Mouse (Mus musculus) MEL (cell line): ENCODE measurements around the gene Nkpd1.

ENCODE experiments used
- BHLHE40 ChIP-seq: IDR thresholded peaks from 2 replicates; pipeline ENCODE4 v1.6.1; 2012; ENCODE audit warnings: low read depth, mild to moderate bottlenecking, inconsistent platforms, low read length, improper control_type of control experiment, borderline replicate concordance
- CTCF ChIP-seq, 3 experiments: IDR thresholded peaks in 2 of 3; conservative IDR thresholded peaks in 1 of 3; 2 replicates each; pipeline ENCODE4 v1.5.1; 2011 to 2012; ENCODE audit warnings: low read length in 3 of 3, low read depth in 2 of 3, mild to moderate bottlenecking in 2 of 3, improper control_type of control experiment in 1 of 3, inconsistent platforms in 1 of 3, mixed read lengths in 1 of 3, moderate library complexity in 1 of 3; ENCODE audit not compliant: control insufficient read depth in 1 of 3, insufficient read depth in 1 of 3, poor library complexity in 1 of 3, severe bottlenecking in 1 of 3
- ELF1 ChIP-seq: IDR thresholded peaks from 2 replicates; pipeline ENCODE4 v1.6.1; 2014; ENCODE audit warnings: low read depth, mild to moderate bottlenecking, inconsistent platforms, low read length, improper control_type of control experiment, moderate library complexity
- EP300 ChIP-seq, 2 experiments: IDR thresholded peaks; 2 replicates each; pipeline ENCODE4 v1.6.1; 2011; ENCODE audit warnings: improper control_type of control experiment in 2 of 2, low read length in 2 of 2, low read depth in 1 of 2, mild to moderate bottlenecking in 1 of 2
- GATA1 ChIP-seq: IDR thresholded peaks from 2 replicates; pipeline ENCODE4 v1.6.1; 2011; ENCODE audit warnings: low read depth, low read length, improper control_type of control experiment
- NRF1 ChIP-seq: IDR thresholded peaks from 2 replicates; pipeline ENCODE4 v1.6.1; 2014; ENCODE audit warnings: low read depth, mild to moderate bottlenecking, inconsistent platforms, low read length, improper control_type of control experiment, moderate library complexity; ENCODE audit not compliant: poor library complexity, insufficient read depth, severe bottlenecking
- POLR2A ChIP-seq, 2 experiments: IDR thresholded peaks; 2 replicates each; pipeline ENCODE4 v1.6.1; 2011 to 2012; ENCODE audit warnings: low read length in 2 of 2, mild to moderate bottlenecking in 2 of 2, control low read depth in 1 of 2, improper control_type of control experiment in 1 of 2, low read depth in 1 of 2, moderate library complexity in 1 of 2; ENCODE audit not compliant: control insufficient read depth in 1 of 2, insufficient read depth in 1 of 2, poor library complexity in 1 of 2
- POLR2AphosphoS2 ChIP-seq: IDR thresholded peaks from 2 replicates; pipeline ENCODE4 v1.6.1; 2011; ENCODE audit warnings: low read length, improper control_type of control experiment
- POLR2AphosphoS5 ChIP-seq: IDR thresholded peaks from 2 replicates; pipeline ENCODE4 v1.6.1; 2012; ENCODE audit warnings: low read depth, borderline replicate concordance, mild to moderate bottlenecking, inconsistent platforms, low read length, moderate library complexity, mixed read lengths
- RAD21 ChIP-seq: IDR thresholded peaks from 2 replicates; pipeline ENCODE4 v1.6.1; 2011; ENCODE audit warnings: mild to moderate bottlenecking, low read depth, low read length, improper control_type of control experiment
- TBP ChIP-seq: IDR thresholded peaks from 2 replicates; pipeline ENCODE4 v1.8.0; 2011; ENCODE audit warnings: low read depth, low read length, improper control_type of control experiment
- USF1 ChIP-seq: IDR thresholded peaks from 2 replicates; pipeline ENCODE4 v1.6.1; 2014; ENCODE audit warnings: low read depth, mild to moderate bottlenecking, inconsistent platforms, low read length, improper control_type of control experiment, moderate library complexity
- ZC3H11A ChIP-seq: IDR thresholded peaks from 2 replicates; pipeline ENCODE4 v1.6.1; 2012; ENCODE audit warnings: low read depth, mild to moderate bottlenecking, inconsistent platforms, low read length, improper control_type of control experiment
- ZMIZ1 ChIP-seq: IDR thresholded peaks from 2 replicates; pipeline ENCODE4 v1.6.1; 2012; ENCODE audit warnings: low read depth, mild to moderate bottlenecking, inconsistent platforms, low read length, improper control_type of control experiment, moderate library complexity

DNA sequence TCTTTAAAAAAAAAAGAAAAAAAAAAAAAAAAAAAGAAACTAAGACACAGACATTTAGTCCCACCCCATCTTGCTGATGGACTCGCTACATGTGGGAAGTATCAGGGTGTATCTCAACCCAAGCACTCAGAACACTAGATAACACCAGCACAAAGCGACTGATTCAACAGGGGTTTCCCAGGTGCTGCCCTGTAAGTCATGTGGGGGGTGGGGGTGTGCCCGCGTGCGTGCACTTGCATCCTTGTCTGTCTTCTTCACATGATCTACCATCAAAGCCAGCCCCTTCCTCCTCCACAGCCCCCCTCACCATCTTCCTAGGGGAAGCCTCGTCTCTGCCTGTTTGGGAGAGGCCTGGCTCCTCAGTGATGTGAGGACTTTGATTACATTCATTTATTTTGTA is 5.3 kb upstream of the Nkpd1 start:
- TF ChIP-seq POLR2A (IDR thresholded peaks at IDR 0.05; ENCODE audit: control insufficient read depth in 1 of 2, insufficient read depth in 1 of 2, low read depth in 1 of 2, low read length in 2 of 2, poor library complexity in 1 of 2): no peak; a peak in 1 of 4 replicates
- no peak for TF ChIP-seq GATA1
- no peak for TF ChIP-seq ELF1
- peak; percentile 19; the same call in 1 of the 2 replicates for TF ChIP-seq POLR2AphosphoS2
- no peak for TF ChIP-seq POLR2AphosphoS5
- no peak for TF ChIP-seq ZMIZ1
- TF ChIP-seq USF1: no peak
- TF ChIP-seq CTCF (IDR thresholded peaks at IDR 0.05 in 2 of 3, conservative IDR thresholded peaks at IDR 0.05 in 1 of 3; ENCODE audit: control insufficient read depth in 1 of 3, insufficient read depth in 1 of 3, low read depth in 2 of 3, low read length in 3 of 3, poor library complexity in 1 of 3, severe bottlenecking in 1 of 3): no peak
- no peak for TF ChIP-seq RAD21
- TF ChIP-seq EP300 (IDR thresholded peaks at IDR 0.05; ENCODE audit: low read depth in 1 of 2, low read length in 2 of 2): no peak
- TF ChIP-seq BHLHE40: no peak
- no peak for TF ChIP-seq NRF1
- no peak for TF ChIP-seq TBP
- no peak for TF ChIP-seq ZC3H11A
